Mouse (Mus musculus): ENCODE measurements around the gene Samd4b. TPM values are rescaled to one million over a fixed set of nuclear protein-coding genes. Genes with fewer than 3 reads are reported as not detected.

Gene Samd4b
- total RNA-seq, 2 experiments from 2014 or later: 3.9 to 25.0 TPM

- no peak for ATAC-seq (replicated peaks; ENCODE audit: poor library complexity, severe bottlenecking)
Measured at GRCm38 (mm10) chr7:28460361-28460760, 137.6 kb downstream of the Samd4b start.

GRCm38 (mm10) chr7:28452361-28453005, 145.5 kb downstream of the Samd4b start:
- no peak for ATAC-seq (replicated peaks; ENCODE audit: poor library complexity, severe bottlenecking)

GRCm38 (mm10) chr7:28451531-28452360, 146.2 kb downstream of the Samd4b start, which contains the start of gene Lrfn1:
TSS of gene Lrfn1 (plus strand) at chr7:28451980.
- ATAC-seq (replicated peaks; ENCODE audit: poor library complexity, severe bottlenecking): peak; percentile 30

- no peak for ATAC-seq (replicated peaks; ENCODE audit: poor library complexity, severe bottlenecking)
Measured at GRCm38 (mm10) chr7:28447865-28448820, 149.8 kb downstream of the Samd4b start.

- ATAC-seq (replicated peaks; ENCODE audit: poor library complexity, severe bottlenecking): no peak
Measured at GRCm38 (mm10) chr7:28447101-28447830, 150.7 kb downstream of the Samd4b start.

GRCm38 (mm10) chr7:28446446-28446845, 151.5 kb downstream of the Samd4b start:
- ATAC-seq (replicated peaks; ENCODE audit: poor library complexity, severe bottlenecking): no peak

- ATAC-seq (replicated peaks; ENCODE audit: poor library complexity, severe bottlenecking): peak; percentile 30
Measured at GRCm38 (mm10) chr7:28444344-28444974, 153.5 kb downstream of the Samd4b start.

GRCm38 (mm10) chr7:28442688-28443087, 155.3 kb downstream of the Samd4b start:
- ATAC-seq (replicated peaks; ENCODE audit: poor library complexity, severe bottlenecking): peak; percentile 78

GRCm38 (mm10) chr7:28441776-28442485, 156.0 kb downstream of the Samd4b start:
- no peak for ATAC-seq (replicated peaks; ENCODE audit: poor library complexity, severe bottlenecking)

GRCm38 (mm10) chr7:28440739-28441138, 157.2 kb downstream of the Samd4b start:
- peak; percentile 55 for ATAC-seq (replicated peaks; ENCODE audit: poor library complexity, severe bottlenecking)

GRCm38 (mm10) chr7:28438771-28439170, 159.2 kb downstream of the Samd4b start:
- no peak for ATAC-seq (replicated peaks; ENCODE audit: poor library complexity, severe bottlenecking)

GRCm38 (mm10) chr7:28437964-28438363, 160.0 kb downstream of the Samd4b start:
- ATAC-seq (replicated peaks; ENCODE audit: poor library complexity, severe bottlenecking): no peak

GRCm38 (mm10) chr7:28436932-28437570, 160.9 kb downstream of the Samd4b start, which contains the start of gene Gmfg:
TSS of gene Gmfg (plus strand) at chr7:28437447.
- ATAC-seq (replicated peaks; ENCODE audit: poor library complexity, severe bottlenecking): peak; percentile 57

GRCm38 (mm10) chr7:28436271-28436904, 161.6 kb downstream of the Samd4b start:
- peak; percentile 82 for ATAC-seq (replicated peaks; ENCODE audit: poor library complexity, severe bottlenecking)

- no peak for ATAC-seq (replicated peaks; ENCODE audit: poor library complexity, severe bottlenecking)
Measured at GRCm38 (mm10) chr7:28435660-28436259, 162.2 kb downstream of the Samd4b start.

- no peak for ATAC-seq (replicated peaks; ENCODE audit: poor library complexity, severe bottlenecking)
Measured at GRCm38 (mm10) chr7:28432252-28432651, 165.7 kb downstream of the Samd4b start.

GRCm38 (mm10) chr7:28430512-28430911, 167.4 kb downstream of the Samd4b start:
- peak; percentile 78 for ATAC-seq (replicated peaks; ENCODE audit: poor library complexity, severe bottlenecking)
